Mouse (Mus musculus): ENCODE measurements around the gene Fam98c.

- TF ChIP-seq MYOG (IDR thresholded peaks at IDR 0.05; ENCODE audit: control insufficient read depth, extremely low read depth, insufficient read length) (no peak), CTCF (IDR thresholded peaks at IDR 0.05; ENCODE audit: control insufficient read depth, insufficient read depth, insufficient read length) (no peak)
Measured at GRCm38 (mm10) chr7:29124970-29125369, 31.1 kb downstream of the Fam98c start, which contains the start of gene Ryr1.
